Mouse (Mus musculus): ENCODE measurements at regions not wholly inside any gene's neighbourhood (a gene's known extent, or its start where the extent isn't known, plus 50 kb on each side); places are given as distances from the start of the nearest gene placed in this dataset.
A peak's percentile ranks its signal among the peaks of the same experiment; 100 is the strongest.

- Histone ChIP-seq H3K27ac (no peak overlapping the region), H3K4me3 (no peak overlapping the region)
- no peak for DNase-seq
- TF ChIP-seq CTCF (IDR thresholded peaks at IDR 0.05) = no peak
- intact Hi-C loops (cut with DNase I) = no loop called here
These were observed 155.7 kb downstream of the Cd24a start for GRCm38 (mm10) chr10:43733618-43734415.

DNA sequence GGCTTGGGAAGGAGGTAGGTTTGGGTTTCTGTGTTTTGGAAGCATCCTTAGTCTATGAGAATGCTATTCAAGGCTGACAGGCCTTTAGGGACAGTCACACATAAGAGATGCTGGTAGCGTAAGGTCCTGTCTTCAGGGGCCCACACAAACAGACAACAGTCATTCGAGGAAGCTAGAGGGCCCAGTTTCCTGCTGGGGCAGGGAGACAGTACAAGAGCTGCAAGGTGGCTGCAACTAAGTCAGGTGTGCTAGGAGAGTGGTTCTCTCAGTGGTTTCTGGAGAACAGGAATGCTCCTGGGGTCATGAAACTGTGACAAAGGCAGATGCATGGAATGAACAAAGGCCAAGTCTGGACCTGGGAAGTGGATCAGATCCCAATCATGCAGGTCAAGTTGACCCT, 161.1 kb downstream of the Cd24a start:
- DNase-seq = no peak
- intact Hi-C loops (cut with DNase I) = loop anchor here (2.0 kb wide), 1 partner anchor 44 kb away; no protein-coding TSS in a partner anchor
- Histone ChIP-seq H3K4me3 (no peak overlapping the region), H3K27ac (no peak overlapping the region)
- no peak for TF ChIP-seq CTCF (IDR thresholded peaks at IDR 0.05)

DNA sequence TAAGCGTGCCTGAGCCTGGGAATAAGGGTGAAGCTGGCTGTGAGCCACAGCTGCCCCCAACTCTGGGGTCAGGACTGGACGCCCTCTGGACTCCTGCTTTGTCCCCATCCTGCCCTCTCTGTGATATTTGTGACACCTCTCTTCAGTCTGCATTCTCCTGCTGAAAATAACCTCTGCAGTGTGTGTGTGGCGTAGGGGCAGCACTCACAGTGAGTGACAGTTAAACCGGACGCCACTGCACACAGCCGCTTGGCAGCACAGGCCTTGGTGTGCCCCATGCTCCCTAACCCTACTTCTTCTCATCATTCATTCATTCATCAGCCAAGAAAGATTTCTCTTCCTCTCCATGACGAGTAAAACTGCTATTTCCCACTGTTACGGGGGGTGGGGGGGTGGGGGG, 161.6 kb downstream of the Cd24a start:
- TF ChIP-seq CTCF (IDR thresholded peaks at IDR 0.05) = no peak

DNA sequence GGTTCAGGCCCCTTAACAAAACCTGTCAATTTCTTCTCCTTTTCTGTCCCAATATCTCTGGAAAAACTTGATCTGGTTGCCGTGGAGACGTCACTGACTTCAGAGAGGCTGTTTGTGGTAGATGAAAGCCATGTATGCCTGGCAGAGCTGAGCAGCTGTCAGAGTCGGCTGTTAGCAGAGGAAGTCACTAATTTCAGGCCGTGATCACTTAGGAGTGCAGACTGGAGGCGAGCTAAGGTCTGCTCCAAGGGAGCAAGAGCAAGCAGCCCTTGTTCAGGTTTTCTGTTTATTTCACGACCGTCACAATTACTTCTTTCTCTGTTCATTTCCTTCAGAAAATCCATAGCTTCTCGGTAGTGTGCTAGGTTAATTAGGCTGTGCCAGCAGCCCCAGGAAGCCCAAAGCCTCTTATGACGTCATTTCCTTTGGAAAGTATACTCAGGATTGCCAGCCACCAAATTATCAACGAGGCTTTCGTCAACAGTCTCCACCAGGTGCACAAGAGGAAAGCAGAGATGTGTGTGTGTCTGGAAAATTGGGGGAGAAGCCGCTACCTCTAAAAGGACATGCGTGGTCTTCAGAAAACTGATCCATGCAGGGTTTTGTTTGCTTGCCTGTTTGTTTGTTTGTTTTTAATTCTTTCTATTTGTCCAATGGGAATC, 161.2 kb downstream of the Qrsl1 start:
- Histone ChIP-seq H3K27ac (peak overlapping the region; percentile 50), H3K4me3 (peak overlapping the region; percentile 4; the same call in 1 of the 2 replicates)
- intact Hi-C loops (cut with DNase I) = loop anchor here (5.0 to 10.0 kb wide), 2 partner anchors 158 to 174 kb away; no protein-coding TSS in a partner anchor
- TF ChIP-seq CTCF (IDR thresholded peaks at IDR 0.05) = no peak
- no peak for DNase-seq

More for the DNA sequence above, 161.6 kb downstream of the Cd24a start:
- intact Hi-C loops (cut with DNase I) = loop anchor here (2.0 to 10.0 kb wide), 3 partner anchors 45 to 175 kb away; no protein-coding TSS in a partner anchor
- Histone ChIP-seq H3K4me3 (no peak overlapping the region), H3K27ac (peak overlapping the region; percentile 50)
- peak; percentile 28 for DNase-seq

DNA sequence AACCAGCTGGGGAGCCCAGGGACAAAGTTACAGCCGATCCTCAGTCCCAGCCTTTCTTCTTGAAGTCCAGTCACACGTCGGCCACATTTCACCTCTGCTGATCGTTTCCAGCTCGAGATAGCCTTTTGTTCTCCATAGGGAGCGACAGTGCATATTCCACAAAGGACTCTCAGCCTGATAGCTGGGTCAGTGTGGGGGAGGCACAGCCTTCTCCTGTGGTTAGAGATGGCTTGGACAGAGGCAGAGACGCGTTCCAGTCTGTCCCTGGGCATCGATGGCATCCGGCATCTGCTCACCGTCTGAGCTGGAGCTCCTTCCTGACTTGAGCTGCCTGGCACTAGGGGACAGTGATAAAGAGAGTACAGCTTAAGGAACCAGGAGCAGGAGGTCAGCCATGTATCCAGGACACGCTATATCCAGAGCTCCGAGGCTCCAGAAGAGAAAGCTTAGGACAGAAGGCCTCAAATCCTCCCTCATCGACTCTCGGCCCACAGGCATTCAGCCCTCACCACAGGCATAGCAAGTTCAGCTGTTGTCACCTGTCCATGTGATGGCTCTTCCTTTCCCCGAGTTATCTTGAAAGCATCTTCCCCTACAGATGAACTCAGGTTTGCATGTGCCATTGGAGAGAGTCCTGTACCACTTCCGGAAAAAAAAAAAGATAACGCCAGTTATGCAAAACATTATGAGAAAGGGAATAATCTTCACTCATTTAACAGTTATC, 160.0 kb downstream of the Qrsl1 start:
- H3K27ac ChIP-seq = peak overlapping the region; percentile 93
- TF ChIP-seq CTCF (IDR thresholded peaks at IDR 0.05) = no peak
- intact Hi-C loops (cut with DNase I) = loop anchor here (5.0 to 10.0 kb wide), 2 partner anchors 159 to 173 kb away; no protein-coding TSS in a partner anchor
- no peak overlapping the region for H3K4me3 ChIP-seq
- peak; percentile 34 for DNase-seq

DNA sequence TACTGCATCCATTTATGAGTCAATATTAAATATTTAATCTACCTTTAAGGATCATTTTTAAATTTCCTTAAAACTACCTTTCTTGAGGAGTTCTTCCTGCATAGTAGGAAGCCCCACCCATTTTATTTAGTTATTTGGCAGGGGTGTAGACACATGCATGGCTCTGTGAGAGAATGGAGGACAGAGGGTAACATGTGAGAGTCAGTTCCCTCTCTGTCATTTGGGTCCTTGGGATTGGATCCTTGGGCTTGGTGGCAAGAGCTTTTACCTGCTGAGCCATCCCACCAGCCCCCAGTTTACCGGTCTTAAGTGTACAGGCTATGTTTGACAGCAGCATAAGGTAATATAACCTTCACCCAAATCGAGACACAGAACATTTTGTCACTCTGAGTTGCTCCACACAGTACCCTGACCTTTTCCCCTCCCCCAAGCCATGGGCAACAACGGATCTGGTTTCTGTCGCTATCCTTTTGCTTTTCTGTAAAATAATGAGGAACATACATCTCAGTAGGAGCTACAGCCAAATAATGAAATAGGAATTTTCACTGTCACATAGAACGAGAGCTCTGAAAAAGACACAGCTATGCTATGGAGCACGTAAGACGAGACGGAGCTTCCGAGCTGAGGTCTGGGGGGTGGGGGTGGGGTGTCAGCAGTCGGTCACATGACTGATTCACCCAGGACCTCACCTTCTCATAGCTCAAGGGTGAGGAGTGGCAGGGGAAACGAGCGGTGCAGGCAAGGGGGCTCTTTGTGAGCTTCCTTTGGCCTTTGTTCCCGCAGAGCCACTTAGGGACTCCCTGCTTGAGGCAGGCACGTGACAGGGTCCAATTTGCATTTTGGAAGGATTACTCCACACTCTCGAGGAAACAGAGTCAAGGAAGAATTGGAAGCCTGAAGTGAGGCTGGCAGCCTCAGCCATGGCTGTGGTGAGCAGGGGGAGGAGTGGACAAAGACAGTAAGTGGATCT, 159.2 kb downstream of the Qrsl1 start:
- Histone ChIP-seq H3K4me3 (peak overlapping the region; percentile 67), H3K27ac (peak overlapping the region; percentile 93)
- DNase-seq = peak; percentile 64
- intact Hi-C loops (cut with DNase I) = loop anchor here (5.0 to 10.0 kb wide), 2 partner anchors 160 to 172 kb away; no protein-coding TSS in a partner anchor
- no peak for TF ChIP-seq CTCF (IDR thresholded peaks at IDR 0.05)

DNA sequence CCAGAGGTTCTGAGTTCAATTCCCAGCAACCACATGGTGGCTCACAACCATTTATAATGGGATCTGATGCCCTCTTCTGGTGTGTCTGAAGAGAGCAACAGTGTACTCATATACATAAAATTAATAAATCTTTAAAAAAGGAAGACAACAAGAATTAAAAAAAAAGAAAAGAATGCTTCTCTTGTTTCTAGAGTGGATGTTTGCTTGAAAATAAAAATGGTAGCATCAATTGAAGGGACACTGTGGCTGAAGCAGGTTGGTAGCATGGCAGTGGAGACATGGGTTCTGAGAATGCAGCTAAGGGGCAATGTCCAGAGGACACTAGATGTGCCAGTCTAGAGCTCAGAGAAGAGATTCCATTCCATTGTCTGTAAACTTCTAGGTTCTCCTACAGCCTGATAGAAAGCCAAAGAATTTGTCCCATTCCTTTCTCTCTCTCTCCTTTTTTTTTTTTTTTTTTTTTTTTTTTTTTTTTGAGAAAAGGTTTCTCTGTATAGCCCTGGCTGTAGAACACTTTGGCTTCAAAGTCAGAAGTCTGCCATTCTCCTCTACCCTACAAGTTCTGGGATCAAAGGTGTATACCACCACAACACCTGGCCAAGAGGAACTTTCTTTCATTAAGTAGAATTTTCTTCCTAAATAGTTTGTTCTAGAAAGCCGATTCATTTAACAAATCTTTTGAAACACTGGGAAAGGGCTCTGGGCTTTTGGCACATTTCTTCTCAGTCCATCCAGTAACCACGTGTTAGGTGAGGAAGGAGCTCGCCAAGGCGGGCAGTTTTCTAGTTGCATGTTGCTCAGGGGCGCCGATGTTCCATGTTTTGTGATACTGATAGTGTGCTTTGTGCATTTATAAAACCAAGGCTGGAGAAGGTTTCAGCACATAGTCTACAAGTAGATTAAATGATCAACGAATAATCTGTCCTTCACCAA, 158.1 kb downstream of the Qrsl1 start:
- Histone ChIP-seq H3K4me3 (peak overlapping the region; percentile 67), H3K27ac (peak overlapping the region; percentile 93)
- no peak for DNase-seq
- peak; percentile 33; the same call in 1 of the 2 replicates for TF ChIP-seq CTCF (IDR thresholded peaks at IDR 0.05)
- intact Hi-C loops (cut with DNase I) = loop anchor here (5.0 to 10.0 kb wide), 2 partner anchors 161 to 171 kb away; no protein-coding TSS in a partner anchor

DNA sequence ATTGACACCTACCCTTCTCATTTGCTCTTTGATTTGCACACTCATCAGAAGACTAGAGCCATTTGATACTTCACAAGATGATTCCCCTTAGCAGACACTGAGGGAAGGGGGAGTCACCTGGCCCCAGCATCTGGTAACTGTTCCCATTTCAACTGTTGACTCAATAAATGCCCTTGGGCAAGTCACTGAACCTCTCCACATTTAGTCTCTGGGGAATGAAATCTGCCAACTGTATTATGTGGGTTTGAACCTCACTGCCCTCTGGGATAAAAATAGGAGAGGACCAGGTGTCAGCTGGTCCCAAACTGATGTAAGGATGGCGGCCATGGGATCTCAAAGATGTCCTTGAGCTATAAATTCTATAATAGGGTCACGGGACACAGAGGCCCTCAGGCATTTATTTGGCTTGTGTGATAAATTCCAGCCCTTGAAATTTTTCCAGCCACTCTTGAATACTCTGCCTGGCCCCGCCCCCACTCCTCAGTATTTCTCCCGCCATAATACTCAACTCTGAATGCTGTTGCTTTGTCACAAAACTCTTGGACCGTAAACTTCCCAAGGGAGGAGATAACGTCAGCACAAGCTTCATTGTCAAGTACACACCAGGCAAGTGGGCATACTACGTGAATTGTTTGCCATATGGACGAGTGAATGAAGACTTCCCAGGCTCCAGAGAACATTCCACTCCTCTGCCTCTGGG, 155.5 kb downstream of the Qrsl1 start:
- intact Hi-C loops (cut with DNase I) = loop anchor here (10.0 kb wide), 1 partner anchor 169 kb away; no protein-coding TSS in a partner anchor
- Histone ChIP-seq H3K4me3 (no peak overlapping the region), H3K27ac (peak overlapping the region; percentile 76)
- peak; percentile 39 for DNase-seq
- TF ChIP-seq CTCF (IDR thresholded peaks at IDR 0.05) = no peak

- no peak for TF ChIP-seq CTCF (IDR thresholded peaks at IDR 0.05)
- no peak for DNase-seq
- intact Hi-C loops (cut with DNase I) = loop anchor here (10.0 kb wide), 1 partner anchor 168 kb away; no protein-coding TSS in a partner anchor
- no peak overlapping the region for H3K4me3 ChIP-seq
- H3K27ac ChIP-seq = peak overlapping the region; percentile 76
These were observed 154.9 kb downstream of the Qrsl1 start for GRCm38 (mm10) chr10:43746631-43747001.

DNA sequence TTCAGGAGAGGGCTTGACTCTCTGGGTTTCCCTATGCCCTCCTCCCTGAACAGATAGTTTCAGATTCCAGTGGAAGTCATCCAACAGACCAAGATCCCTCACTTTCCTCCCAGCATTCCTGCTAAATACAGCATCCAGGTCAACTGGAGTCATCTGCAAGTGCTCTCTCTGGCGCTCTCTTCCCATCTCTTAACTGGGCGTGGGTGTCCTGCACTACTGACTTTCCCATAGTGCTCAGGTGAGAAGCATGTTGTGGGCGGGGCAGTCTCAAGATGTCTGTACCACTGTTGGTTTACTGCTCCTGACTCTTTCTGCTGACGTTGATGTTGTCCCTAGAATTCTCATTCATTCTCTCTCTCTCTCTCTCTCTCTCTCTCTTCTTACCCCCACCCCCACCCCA, 154.0 kb downstream of the Qrsl1 start:
- Histone ChIP-seq H3K27ac (no peak overlapping the region), H3K4me3 (no peak overlapping the region)
- intact Hi-C loops (cut with DNase I) = loop anchor here (10.0 kb wide), 1 partner anchor 167 kb away; no protein-coding TSS in a partner anchor
- no peak for DNase-seq
- no peak for TF ChIP-seq CTCF (IDR thresholded peaks at IDR 0.05)
